Mouse (Mus musculus) stomach, postnatal 0 days (tissue): ENCODE measurements around the gene Gm45713. TPM values are rescaled to one million over a fixed set of nuclear protein-coding genes. Genes with fewer than 3 reads are reported as not detected.

Experiments
- ATAC-seq: fragments of 200-750 bp; cut with Nextera tagmentation; 2 replicates; pipeline ENCODE4 v1.8.0; 2017; ENCODE audit not compliant: low FRiP score, low TSS enrichment
- DNase-seq: peaks from one replicate; pipeline ENCODE4 v3.0.0-alpha.2; 2016; ENCODE audit warnings: low spot score
- H3K27ac ChIP-seq: fragments of 300-500 bp; sonication (generic); replicated peaks from 2 replicates; pipeline ENCODE4 v1.5.1; 2014; ENCODE audit warnings: mild to moderate bottlenecking, control low read depth
- H3K27me3 ChIP-seq: fragments of 300-500 bp; sonication (generic); 2 replicates; pipeline ENCODE4 v1.6.1; 2014; ENCODE audit warnings: low read length; ENCODE audit not compliant: control insufficient read depth, insufficient read depth
- H3K36me3 ChIP-seq: fragments of 300-500 bp; sonication (generic); 2 replicates; pipeline ENCODE4 v1.6.1; 2014; ENCODE audit warnings: low read length, mixed read lengths; ENCODE audit not compliant: control insufficient read depth, insufficient read depth
- H3K4me1 ChIP-seq: fragments of 300-500 bp; sonication (generic); replicated peaks from 2 replicates; pipeline ENCODE4 v1.6.1; 2014; ENCODE audit warnings: antibody characterized with exemption; ENCODE audit not compliant: control insufficient read depth, insufficient read depth
- H3K4me2 ChIP-seq: fragments of 300-500 bp; sonication (generic); replicated peaks from 2 replicates; pipeline ENCODE4 v1.6.1; 2014; ENCODE audit warnings: low read depth, mild to moderate bottlenecking, control low read depth, moderate library complexity
- H3K4me3 ChIP-seq: fragments of 300-500 bp; sonication (generic); 2 replicates; pipeline ENCODE4 v1.5.1; 2014; ENCODE audit warnings: low read depth, low read length, control low read depth
- H3K9ac ChIP-seq: fragments of 300-500 bp; sonication (generic); 2 replicates; pipeline ENCODE4 v1.6.1; 2014; ENCODE audit warnings: mild to moderate bottlenecking, low read length, control low read depth, mixed read lengths
- H3K9me3 ChIP-seq: fragments of 300-500 bp; sonication (generic); 2 replicates; pipeline ENCODE4 v1.6.1; 2016; ENCODE audit warnings: low read length; ENCODE audit not compliant: control insufficient read depth
- CTCF ChIP-seq: IDR thresholded peaks from 2 replicates; pipeline ENCODE4 v1.5.1; 2016; ENCODE audit warnings: antibody characterized with exemption, low read depth, mild to moderate bottlenecking, moderate library complexity
- EP300 ChIP-seq: optimal IDR thresholded peaks from 2 replicates; pipeline ENCODE3; 2016; ENCODE audit warnings: antibody characterized with exemption
- WGBS: fragments of 180-500 bp; shearing (Covaris S2); extraction: QIAGEN DNeasy Blood & Tissue Kit; methylation state at CpG from one replicate; pipeline ENCODE4 v1.1.7; 2014; 5-methylcytosine and 5-hydroxymethylcytosine counted together
- polyA plus RNA-seq: library from polyadenylated mRNA; unstranded; fragments of >200 nt; fragmentation: Nextera tagmentation; extraction: Ambion mirVana; gene quantifications from 2 replicates; pipeline ENCODE4 v1.2.1, GENCODE M21; 2015

Gene Gm45713
- polyA plus RNA-seq, 1 experiment from 2014 or later, result 1.1 TPM

DNA sequence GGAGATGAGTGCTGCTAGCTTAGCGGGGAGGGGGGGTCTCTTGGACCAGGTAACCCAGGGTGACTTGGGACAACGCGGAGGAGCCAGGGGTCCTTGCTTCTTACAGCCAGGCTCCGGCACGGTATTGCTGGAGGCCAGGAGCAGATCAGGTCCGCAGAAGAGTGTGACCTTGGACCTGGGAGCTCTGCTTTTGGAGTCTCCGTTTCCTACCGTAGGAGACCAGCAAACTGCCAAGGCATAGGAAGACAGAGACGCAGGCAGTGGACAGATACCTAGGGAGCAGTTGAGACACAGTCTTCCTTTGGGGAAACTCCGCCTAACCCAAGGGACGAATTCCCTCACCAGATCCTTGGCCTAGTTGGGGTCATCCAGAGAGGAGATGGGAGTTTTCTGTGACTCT lies 29.7 kb upstream of the Gm45713 start:
- Histone ChIP-seq H3K9ac (no peak overlapping the region), H3K4me2 (no peak overlapping the region), H3K4me1 (peaks cover 4% of the 10 kb centered on the region; the same call in 1 of the 2 replicates), H3K27me3 (peaks cover 22% of the 10 kb centered on the region; the same call in 1 of the 2 replicates), H3K27ac (no peak overlapping the region), H3K36me3 (no peaks in the 10 kb centered on the region), H3K9me3 (peaks cover 11% of the 10 kb centered on the region), H3K4me3 (no peak overlapping the region)
- TF ChIP-seq EP300 (no peak), CTCF (no peak)
- DNase-seq (no peak), ATAC-seq (no peak)
- WGBS, result 55% methylated on average over 11 of the region's 11 CpGs

DNA sequence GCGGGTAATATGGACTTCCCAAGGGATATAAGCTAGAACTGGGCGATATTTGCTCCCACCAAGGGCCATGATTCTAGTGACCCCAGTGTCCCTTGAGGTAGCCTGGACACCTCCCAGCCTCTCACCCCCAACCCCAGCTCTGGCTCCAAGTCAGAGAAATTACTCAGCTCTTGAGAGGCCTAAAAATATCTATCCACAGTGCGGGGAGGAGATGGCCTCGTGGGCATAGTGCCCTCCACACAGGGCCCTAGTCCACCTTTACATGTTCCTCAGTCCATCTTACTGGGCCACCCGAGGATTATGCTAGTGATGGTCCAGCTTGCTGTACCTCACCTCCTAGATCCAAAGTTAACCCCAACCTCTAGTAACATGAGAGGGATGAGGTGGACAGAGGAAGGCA lies 28.8 kb upstream of the Gm45713 start:
- Histone ChIP-seq H3K4me1 (peaks cover 4% of the 10 kb centered on the region; the same call in 1 of the 2 replicates), H3K36me3 (peaks cover 2% of the 10 kb centered on the region; the same call in 1 of the 2 replicates), H3K27me3 (peaks cover 22% of the 10 kb centered on the region; the same call in 1 of the 2 replicates), H3K4me2 (no peak overlapping the region), H3K27ac (no peak overlapping the region), H3K9me3 (peaks cover 6% of the 10 kb centered on the region), H3K4me3 (no peak overlapping the region), H3K9ac (no peak overlapping the region)
- TF ChIP-seq EP300 (no peak), CTCF (no peak)
- DNase-seq, result no peak
- ATAC-seq, result no peak
- 74% methylated on average over 5 of the region's 5 CpGs for WGBS

DNA sequence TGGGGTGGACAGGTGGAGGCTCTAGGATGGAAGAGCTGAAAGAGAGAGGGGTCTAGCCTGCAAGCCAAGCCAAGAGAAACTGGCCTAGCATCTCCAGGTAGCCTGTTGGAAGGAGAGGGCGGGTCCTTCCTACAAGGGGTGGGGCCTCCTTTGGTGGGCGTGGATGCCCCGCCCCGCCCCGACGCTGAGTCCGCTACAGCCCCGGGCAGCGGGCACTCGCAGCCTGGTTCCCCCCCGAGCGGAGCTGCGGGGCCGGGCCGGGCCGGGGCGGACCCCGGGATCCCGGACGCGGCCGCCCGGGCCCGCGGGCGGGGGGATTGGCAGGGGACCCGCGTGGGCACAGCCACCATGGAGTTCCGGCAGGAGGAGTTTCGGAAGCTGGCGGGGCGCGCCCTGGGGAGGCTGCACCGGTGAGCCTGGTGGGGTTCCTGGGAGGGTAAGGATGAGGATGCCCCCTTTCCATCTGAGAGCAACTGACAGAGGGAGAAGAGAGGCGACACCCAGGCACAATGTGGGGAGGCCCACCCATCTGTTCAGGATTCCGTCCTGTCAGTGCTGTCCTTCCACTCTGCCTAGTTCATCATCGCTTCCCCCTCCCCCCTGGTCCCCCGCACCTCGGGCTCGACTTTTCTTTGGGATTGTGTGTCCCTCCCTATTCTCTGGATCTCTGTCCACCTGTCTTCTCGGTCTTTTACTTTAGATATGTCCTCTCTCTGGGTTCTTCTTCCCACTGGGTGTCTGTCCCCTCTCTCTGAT lies 27.9 kb upstream of the Gm45713 start, which contains the start of gene Slc17a7:
TSS of gene Slc17a7 (plus strand) at position 215 of the 756 bp plus-strand sequence.
- peak within 1 kb of the TSS; percentile 57 for H3K4me2 ChIP-seq
- peak within 1 kb of the TSS; percentile 34 for H3K4me3 ChIP-seq
- DNase-seq (peak; percentile 70), ATAC-seq (0 out of 2 replicates have a peak, but pooled peaks have one; percentile 34)
- peaks cover 15% of the 10 kb centered on the region; the same call in 1 of the 2 replicates for H3K27me3 ChIP-seq
- H3K9me3 ChIP-seq, result no peaks in the 10 kb centered on the region
- H3K9ac ChIP-seq, result peak within 1 kb of the TSS; percentile 41
- peaks cover 2% of the 10 kb centered on the region; the same call in 1 of the 2 replicates for H3K36me3 ChIP-seq
- 2% methylated on average over 20 of the region's 41 CpGs for WGBS
- H3K27ac ChIP-seq, result no peak within 1 kb of the TSS
- TF ChIP-seq CTCF, result no peak
- TF ChIP-seq EP300, result no peak
- peaks cover 4% of the 10 kb centered on the region; the same call in 1 of the 2 replicates for H3K4me1 ChIP-seq

DNA sequence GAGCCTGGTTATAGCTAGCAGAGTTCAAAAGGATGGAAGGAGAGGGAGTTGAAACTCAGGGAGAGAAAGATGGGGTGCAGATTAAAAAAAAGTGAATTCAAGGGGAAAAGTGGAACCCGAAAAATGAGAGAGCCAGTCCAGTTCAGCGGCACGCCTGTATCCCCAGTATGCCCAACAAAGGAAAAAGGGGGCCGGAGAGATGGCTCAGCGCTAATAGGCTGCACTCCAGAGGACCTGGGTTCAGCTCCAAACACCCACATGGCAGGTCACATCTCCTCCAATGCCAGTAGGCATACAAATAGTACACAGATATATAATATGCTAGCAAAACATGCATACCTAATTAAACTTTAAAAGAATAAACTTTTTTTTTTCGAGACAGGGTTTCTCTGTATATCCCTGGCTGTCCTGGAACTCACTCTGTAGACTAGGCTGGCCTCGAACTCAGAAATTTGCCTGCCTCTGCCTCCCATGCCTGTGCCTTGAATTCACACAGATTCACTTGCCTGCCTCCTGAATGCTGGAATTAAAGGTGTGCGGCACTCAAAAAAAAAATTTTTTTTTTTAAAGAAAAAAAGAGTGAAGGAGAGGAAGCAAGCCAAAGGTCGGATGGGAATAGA lies 27.1 kb upstream of the Gm45713 start:
- Histone ChIP-seq H3K4me3 (no peak overlapping the region), H3K27me3 (peaks cover 12% of the 10 kb centered on the region; the same call in 1 of the 2 replicates), H3K4me2 (no peak overlapping the region), H3K27ac (no peak overlapping the region), H3K4me1 (peaks cover 4% of the 10 kb centered on the region; the same call in 1 of the 2 replicates), H3K9me3 (no peaks in the 10 kb centered on the region), H3K9ac (no peak overlapping the region), H3K36me3 (peaks cover 2% of the 10 kb centered on the region; the same call in 1 of the 2 replicates)
- WGBS, result 70% methylated on average over 9 of the region's 9 CpGs
- ATAC-seq (no peak), DNase-seq (no peak)
- TF ChIP-seq EP300 (no peak), CTCF (no peak)

DNA sequence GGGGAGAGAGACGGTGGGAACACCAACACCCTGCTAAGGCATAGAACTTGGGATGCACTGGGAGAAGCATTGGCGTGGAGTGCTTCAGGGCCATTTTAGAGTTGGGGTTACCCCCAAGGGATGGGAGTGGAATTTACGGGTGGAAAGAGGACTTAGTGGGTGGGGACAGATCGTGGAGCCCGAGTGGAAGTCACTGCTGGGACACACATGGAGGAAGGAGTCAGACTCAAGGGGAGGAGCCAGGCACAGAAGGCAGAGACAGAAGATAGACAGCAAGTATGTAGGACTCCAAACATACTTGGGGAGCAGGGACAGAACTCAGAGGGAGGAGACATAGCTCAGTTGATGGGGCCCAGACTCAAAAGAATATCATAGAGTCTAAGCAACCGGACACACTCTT lies 26.5 kb upstream of the Gm45713 start:
- no peak overlapping the region; the same call in 1 of the 2 replicates for H3K4me3 ChIP-seq
- no peaks in the 10 kb centered on the region for H3K9me3 ChIP-seq
- peaks cover 2% of the 10 kb centered on the region; the same call in 1 of the 2 replicates for H3K36me3 ChIP-seq
- no peak for DNase-seq
- peak overlapping the region; percentile 63 for H3K4me2 ChIP-seq
- WGBS, result 21% methylated on average over 6 of the region's 6 CpGs
- H3K4me1 ChIP-seq, result peaks cover 4% of the 10 kb centered on the region; the same call in 1 of the 2 replicates
- peaks cover 10% of the 10 kb centered on the region; the same call in 1 of the 2 replicates for H3K27me3 ChIP-seq
- ATAC-seq, result no peak
- TF ChIP-seq EP300 (no peak), CTCF (no peak)
- no peak overlapping the region for H3K9ac ChIP-seq
- H3K27ac ChIP-seq, result no peak overlapping the region
